Mouse (Mus musculus): ENCODE measurements around the gene Katnal1.
A peak's percentile ranks its signal among the peaks of the same experiment; 100 is the strongest.

Gene Katnal1

GRCm38 (mm10) chr5:148954314-148955060, 25.4 kb upstream of the Katnal1 start:
- no peak for DNase-seq

GRCm38 (mm10) chr5:148953098-148953497, 24.0 kb upstream of the Katnal1 start:
- peak; percentile 44 to 56 for DNase-seq

- peak in 1 of 2 experiments; percentile 36 for DNase-seq
These were observed 23.3 kb upstream of the Katnal1 start for GRCm38 (mm10) chr5:148952419-148952818.

GRCm38 (mm10) chr5:148951360-148951759, 22.2 kb upstream of the Katnal1 start:
- DNase-seq = no peak

- no peak for DNase-seq
These were observed 20.9 kb upstream of the Katnal1 start for GRCm38 (mm10) chr5:148950064-148950463.

GRCm38 (mm10) chr5:148948577-148948976, 19.5 kb upstream of the Katnal1 start:
- no peak for DNase-seq

- DNase-seq = no peak
These were observed 18.3 kb upstream of the Katnal1 start for GRCm38 (mm10) chr5:148947412-148947811.

- peak in 1 of 2 experiments; percentile 38 for DNase-seq
These were observed 17.7 kb upstream of the Katnal1 start for GRCm38 (mm10) chr5:148946787-148947186.

- DNase-seq = no peak
These were observed 16.6 kb upstream of the Katnal1 start for GRCm38 (mm10) chr5:148945735-148946134.

- DNase-seq = no peak
These were observed 14.9 kb upstream of the Katnal1 start for GRCm38 (mm10) chr5:148944024-148944423.

- DNase-seq = no peak
These were observed 14.3 kb upstream of the Katnal1 start for GRCm38 (mm10) chr5:148943444-148943843.

GRCm38 (mm10) chr5:148942957-148943356, 13.8 kb upstream of the Katnal1 start:
- DNase-seq = no peak

- DNase-seq = no peak
These were observed 13.2 kb upstream of the Katnal1 start for GRCm38 (mm10) chr5:148942305-148942704.

GRCm38 (mm10) chr5:148941867-148942266, 12.7 kb upstream of the Katnal1 start:
- DNase-seq = no peak

- no peak for DNase-seq
These were observed 10.8 kb upstream of the Katnal1 start for GRCm38 (mm10) chr5:148939948-148940382.

GRCm38 (mm10) chr5:148936516-148936951, 7.4 kb upstream of the Katnal1 start:
- DNase-seq = peak; percentile 50 to 51

- no peak for DNase-seq
These were observed 6.8 kb upstream of the Katnal1 start for GRCm38 (mm10) chr5:148935871-148936270.

GRCm38 (mm10) chr5:148935071-148935821, 6.1 kb upstream of the Katnal1 start:
- DNase-seq = no peak

- DNase-seq = no peak
These were observed 5.3 kb upstream of the Katnal1 start for GRCm38 (mm10) chr5:148934457-148934856.

- no peak for DNase-seq
These were observed 4.6 kb upstream of the Katnal1 start for GRCm38 (mm10) chr5:148933767-148934166.

- no peak for DNase-seq
These were observed 2.2 kb upstream of the Katnal1 start for GRCm38 (mm10) chr5:148931301-148931700.

GRCm38 (mm10) chr5:148928382-148929115, 571 bp downstream of the Katnal1 start:
- DNase-seq = peak; percentile 95

- DNase-seq = no peak
These were observed 1.4 kb downstream of the Katnal1 start for GRCm38 (mm10) chr5:148927717-148928223.

Data from lung, adult 18-20 months (tissue).